Mouse (Mus musculus): ENCODE data around the gene E330034G19Rik.
"Not testable (repeated sequence)": the region's sequence is repeated elsewhere in the genome, so short reads cannot be mapped to it uniquely, and the experiment has no call there.

The E330034G19Rik gene

DNA sequence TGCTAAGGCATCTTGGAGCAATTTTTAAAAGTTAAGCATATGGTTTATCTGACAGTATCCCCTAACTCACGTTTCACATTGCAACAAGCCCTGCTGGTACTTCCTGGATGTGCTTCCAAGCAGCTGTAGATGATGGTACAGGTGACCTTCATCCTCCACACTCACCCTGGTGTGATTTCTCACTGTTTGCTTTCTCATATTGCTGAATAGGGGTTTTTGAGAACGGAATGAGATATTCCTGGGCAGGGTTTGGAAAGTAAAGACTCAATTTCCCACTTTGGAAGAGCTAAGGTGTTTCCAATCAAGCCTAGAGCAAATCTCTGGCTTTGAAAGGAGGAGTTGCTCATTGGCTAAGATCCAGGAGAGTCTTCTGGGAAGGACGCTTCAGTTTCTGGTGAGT lies at the start of gene E330034G19Rik:
E330034G19Rik (plus strand) TSS at position 301 of the 400 bp plus-strand sequence.
- no peak for DNase-seq

DNA sequence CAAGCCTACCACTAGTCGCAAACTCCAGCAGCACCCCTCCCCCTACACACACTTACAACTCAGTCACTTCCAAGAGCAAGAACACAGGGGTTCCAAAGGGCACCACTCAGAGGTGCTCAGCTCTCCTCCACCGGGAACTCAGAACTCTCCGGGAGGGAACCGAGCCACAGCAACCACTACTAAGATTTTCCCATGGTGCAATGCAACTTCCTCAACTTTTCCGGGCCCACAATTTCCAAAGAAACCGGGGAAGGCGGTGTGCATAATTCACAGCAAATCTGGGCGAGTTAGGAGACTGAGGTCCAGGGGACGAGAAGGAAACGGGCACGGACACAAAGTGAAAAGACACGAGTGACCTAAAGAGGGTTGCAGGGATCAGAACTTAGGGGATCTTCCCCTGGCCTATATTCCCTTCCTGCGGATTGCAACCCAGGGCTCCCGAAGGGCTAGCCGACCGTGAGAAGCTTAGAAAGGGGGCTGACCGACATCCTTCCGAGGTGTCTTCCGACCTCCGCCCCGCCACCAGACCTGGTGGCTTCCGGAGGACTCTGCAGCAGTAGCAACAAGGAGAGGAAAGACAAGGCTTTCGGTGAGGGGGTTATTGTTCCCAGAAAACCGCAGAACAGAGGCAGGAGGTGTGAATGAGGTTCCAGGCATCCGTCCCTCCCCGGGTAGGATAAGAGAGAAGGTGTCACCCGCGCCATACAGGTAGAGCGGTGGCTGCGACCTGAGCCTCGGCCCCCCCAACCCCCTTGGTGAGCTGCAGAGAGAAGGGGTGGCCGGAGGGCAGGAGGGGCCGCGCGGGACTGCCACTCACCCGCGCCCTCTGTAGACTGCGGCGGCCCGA lies 48.5 kb upstream of the E330034G19Rik start:
- peak; percentile 86 for DNase-seq

DNA sequence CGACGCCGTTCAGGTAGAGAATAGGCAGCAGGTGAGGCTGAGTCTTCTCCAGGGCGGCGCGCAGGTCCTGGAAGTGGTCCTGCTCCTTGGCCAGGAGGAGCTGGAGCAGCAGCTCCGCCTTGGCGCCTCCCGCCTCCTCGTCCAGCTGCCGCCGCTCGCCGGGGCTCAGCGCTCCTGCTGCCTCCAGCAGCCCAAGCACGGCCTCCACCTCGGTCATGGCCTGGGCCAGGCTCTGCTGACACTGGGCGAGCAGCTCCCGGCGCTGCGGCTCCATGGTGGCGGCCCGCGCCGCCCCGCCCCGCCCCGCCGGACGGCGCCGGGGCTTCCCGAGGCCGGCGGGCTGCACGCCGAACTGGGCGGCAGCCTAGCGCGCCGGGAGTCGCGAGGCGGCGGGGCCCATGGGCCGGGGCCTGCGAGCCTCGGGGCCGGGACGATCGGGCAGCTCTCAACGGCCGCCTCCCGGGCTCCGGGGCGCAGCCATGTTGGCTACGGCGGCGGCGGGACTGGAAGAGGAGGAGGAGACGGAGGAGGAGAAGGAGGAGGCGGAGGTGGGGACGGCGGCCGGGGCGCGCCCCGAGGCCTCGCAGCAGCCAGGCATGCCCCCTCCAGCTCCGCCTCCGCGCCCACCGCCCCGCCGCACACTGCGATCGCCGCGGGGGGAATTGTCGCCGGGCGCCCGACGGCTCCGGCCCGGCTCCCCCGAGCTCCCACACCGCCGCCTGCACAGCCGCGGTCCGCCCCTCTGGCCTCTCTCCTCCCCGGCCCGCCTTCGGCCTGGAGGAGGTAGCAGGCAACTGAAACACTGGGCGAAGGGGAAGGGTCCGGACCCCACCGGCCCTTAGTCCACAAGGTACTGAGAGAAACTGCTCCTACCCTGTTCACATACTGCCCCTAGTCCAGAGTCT lies 47.6 kb upstream of the E330034G19Rik start, which contains the start of gene Dlg5:
Dlg5 (minus strand) TSS at position 744 of the 905 bp plus-strand sequence.
- peak; percentile 64 for DNase-seq

DNA sequence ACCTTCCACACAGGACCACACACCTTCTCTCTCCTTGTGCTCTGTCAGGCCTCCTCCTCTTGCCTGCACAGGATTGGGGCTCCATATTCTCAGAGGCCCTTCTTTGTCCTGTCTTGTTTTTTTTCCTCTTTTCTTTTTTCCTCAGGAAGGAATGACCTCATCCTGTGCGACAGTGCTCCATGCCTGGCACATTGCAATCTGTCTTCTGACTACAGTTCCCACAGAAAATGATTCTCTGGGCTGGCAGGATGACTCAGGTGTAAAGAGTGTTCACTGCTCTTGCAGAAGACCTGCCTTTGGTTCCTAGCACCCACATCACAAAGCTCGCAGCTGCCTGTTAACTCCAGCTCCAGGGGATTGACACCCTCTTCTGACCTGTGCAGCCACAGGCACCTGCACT lies 43.1 kb upstream of the E330034G19Rik start:
- DNase-seq: no peak

DNA sequence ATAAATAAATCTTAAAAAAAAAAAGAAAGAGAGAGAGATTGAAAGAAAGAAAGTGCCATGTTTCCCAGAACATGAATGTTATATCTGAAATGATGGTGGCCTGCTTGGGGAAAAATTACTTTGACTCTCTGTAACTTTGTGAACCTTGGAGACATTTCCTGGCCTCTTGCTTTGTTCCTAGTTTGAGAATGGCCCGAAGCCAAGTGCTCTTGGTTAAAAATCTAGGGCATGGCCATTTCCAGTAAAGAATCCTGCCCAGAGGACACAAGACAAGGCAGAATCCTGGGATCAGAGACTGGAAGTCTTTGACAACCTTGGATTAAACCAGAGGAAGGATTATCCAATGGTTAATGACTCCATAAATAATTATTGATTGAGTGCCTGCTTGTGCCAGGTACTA lies 41.7 kb upstream of the E330034G19Rik start:
- no peak for DNase-seq

DNA sequence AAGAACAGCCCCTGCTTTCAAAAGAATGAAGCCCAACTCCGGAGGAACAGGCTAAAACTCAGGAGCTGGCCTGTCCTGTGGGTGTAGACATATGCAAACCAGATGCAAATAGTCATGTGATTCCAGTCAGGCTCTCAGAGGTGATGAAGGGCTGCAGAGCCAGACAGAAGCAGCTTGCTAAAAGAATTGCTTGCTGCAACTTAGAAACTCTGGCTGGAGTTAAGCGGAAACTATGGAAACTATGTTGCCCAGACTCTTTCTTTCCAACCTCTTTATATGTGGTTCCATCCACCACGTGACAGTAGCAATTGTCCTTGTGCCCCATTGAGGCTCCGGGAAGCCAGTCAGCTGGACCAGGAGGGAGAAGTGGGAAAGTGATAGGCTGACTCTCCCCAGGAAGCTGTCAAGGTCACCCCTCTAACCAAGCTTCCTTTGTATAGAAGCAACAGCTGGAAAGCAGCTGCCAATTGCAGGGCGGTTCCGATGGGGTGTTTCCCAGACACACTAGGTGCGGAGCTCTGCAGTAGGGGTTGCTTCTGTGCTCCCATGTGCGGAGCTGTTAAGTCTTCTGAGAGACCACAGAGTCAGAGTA lies 39.3 kb upstream of the E330034G19Rik start:
- DNase-seq: peak; percentile 73

DNA sequence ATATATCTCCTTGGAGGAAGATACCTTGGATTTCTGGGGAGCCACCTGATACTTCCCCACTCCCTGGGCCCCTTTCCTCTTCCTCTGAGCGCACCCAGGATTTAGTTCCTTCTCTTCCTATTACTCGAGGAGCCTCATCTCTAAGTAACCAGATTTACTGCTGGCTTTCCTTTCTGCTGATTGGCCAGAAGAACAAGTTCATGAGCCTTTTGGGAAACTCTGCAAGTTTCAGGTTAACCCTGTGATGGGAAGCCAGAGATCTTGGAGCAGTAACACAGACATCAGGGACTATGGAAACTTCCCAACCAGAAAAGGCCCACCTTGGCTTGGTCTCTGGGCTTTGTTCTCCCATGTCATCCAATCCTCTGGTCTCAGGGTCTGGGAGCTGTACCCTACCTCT lies 37.1 kb upstream of the E330034G19Rik start:
- no peak for DNase-seq

DNA sequence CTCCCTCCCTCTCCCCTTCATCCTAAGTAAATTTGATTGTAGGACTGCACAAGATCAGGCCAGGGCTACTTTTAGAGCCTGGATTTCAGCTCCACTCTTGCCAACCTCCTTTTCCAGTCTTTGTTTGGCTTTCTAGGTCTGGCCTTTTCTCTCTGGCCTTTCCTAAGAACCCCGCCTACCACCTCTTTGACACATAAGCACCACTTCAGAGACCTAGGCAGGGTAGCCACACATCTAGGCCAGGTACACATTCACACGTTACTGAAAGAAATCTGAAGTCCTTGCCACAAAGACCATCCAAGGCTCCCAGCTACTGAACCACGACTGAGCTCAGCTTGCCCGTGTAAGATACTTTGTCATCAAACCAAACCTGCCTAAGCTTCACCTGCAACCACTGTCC lies 32.6 kb upstream of the E330034G19Rik start:
- no peak for DNase-seq

DNA sequence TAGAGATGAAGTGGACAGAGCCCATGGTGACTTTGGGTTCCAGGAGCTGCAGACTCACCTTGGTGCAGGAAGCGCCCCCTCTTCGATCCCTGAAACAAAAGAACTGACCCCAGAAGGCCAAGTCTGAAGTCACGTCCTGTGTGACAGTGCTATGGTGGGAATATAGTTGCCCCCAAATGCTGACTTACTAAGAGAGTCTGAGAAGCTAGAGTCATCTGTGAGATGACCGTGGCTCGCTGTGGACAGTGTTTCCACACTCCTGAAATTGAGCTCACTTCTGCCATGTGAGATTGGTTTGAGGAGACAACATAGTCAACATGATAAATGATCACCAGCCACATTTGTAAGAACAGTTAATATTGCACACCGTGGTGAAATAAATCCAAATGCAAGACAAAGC lies 30.6 kb upstream of the E330034G19Rik start:
- no peak for DNase-seq

DNA sequence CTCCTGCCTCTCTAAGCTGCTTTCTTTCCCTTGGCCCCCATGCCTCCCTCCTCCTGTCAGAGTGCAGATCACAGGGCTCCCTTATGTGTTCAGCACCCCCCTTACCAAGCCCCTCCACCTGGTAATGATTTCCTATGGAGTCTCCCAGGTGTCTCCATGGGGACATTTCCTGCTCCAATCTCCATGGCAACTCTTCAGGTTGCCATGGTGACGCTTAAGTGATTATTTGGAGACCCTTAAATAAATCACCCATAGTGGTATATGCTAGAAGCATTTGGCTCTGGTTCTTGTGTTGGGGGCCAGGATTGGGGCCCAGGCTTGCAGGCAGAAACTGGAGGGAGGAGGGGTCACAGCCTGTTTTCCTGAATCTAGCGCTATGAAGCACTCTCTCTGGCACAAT lies 30.1 kb upstream of the E330034G19Rik start:
- DNase-seq: no peak

DNA sequence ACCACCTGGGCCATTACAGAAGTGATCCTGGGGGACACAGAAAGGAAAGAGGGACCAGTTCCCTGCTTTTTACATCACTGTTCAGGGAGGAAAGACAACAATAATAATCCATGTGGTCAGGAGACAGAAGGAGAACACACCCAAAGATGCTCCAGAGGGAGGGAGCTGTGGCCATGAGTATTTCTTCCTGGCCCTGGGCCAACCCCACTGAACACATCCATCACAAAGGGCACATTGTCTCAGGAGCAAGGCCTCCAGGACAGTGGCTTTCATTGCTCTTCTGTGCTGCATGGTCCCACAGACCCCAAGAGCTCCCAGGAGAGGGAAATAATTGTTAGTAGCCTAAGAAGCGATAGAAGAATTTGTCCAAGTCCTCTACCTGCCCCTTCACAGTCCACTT lies 23.4 kb upstream of the E330034G19Rik start:
- DNase-seq: no peak

DNA sequence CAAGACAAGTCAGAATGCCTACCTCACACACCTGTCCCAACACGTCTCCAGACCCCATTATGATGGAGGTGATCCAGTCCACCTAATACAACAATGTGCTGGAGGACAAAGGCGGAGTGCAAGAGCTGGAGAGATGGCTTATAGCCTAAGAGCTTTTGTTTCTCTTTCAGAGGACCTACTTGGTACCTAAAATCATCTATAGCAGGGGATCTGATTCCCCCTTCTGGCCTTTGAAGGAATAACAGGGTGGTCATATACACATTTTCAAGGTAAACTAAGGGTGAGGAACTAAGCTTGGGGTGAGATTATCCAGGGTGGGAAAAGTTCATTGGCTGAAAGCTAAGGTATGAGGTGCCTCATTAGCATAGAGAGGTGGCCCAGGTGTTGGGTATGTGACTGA lies 19.4 kb upstream of the E330034G19Rik start:
- no peak for DNase-seq

DNA sequence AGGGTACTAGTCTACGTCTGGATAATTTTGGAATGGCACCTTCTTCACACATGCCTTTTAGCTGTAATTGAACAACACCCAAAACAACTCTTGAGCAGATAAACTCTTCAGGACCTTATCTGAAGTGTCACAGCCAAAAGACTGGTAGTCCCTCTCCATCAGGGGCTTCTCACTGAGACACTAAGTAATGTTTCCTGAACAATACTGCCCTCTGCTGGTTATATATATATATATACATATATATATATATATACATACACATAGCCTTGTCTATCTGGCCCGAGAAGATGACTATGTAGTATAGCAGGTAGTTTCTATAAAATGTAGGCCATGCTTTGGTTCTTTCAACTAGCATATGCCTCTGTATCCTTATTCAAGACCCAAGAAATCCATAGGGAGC lies 17.5 kb upstream of the E330034G19Rik start:
- DNase-seq: no peak

DNA sequence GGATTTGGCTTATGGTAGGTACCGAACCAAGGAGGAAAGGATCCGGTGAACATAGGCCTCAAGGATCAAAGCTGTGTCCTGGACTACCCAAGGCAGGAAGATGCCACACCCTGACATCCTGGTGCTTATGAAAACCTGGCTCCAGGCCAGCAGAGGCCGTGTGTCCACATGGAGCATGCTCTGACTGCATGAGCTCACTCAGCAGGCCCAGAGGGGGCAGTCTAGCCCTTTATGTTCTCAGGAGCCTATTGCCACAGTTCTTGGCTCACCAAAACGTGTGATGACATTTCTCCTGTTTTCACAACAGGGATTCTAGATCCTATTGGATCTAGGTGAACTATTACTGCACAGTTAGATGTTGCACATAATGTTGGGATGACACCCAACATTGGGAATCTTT lies 11.7 kb upstream of the E330034G19Rik start:
- DNase-seq: no peak

DNA sequence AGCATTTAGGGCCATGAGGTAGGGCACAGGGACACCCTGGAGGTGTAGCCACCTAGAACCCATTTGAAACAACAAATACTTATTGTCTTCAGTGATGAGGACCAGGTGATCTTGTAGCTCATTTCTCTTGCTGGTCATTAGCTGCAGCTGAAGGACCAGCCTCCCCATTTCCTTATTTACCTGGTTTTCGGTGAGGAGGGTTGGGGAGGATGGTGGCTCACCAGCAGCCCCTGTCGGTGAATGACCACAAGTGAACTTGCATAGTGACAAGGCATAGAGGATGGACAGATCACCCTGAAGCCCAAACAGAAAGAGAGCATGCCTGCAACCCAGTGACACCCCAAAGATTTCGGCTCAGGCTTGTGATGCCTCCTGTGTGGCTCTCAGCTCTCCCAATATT lies 10.7 kb upstream of the E330034G19Rik start:
- no peak for DNase-seq

DNA sequence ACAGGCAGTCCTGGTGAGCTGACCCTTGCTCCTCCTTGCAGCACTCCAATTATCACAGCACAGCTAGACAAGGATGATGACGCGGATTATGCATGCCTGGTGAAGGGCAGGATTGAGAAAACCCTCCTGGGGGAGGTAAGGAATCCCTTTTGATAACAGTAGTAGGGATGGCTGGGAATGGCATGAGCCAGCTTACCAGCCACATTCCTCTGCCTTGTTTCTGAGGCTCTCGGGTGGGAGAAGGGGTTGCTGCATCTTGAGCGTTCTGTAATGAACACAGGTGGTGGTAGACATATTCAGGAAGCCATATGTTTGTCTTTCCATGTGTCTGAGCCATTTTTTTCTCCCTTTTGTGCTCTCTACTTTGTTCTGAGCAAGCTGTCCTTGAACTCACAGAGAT lies 6.9 kb upstream of the E330034G19Rik start:
- no peak for DNase-seq

DNA sequence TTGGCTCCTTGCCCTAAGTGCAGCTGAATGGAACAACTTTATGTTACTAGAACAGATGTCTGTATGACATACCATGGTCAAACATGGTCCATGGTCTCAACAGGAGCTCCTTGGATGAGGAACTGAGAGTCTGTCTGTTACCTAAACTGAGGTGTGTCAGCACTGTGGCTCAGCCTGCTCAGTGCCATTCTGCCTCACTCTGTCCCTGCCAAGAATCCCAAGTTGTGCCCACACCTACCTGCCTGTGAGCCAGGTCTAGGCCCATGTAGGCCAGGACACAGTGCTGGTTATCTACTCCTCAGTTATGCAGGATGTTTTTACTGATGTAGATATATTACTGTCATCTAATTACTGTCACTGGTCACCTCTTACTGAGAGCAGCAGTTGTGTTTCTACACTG lies 2.3 kb upstream of the E330034G19Rik start:
- no peak for DNase-seq

DNA sequence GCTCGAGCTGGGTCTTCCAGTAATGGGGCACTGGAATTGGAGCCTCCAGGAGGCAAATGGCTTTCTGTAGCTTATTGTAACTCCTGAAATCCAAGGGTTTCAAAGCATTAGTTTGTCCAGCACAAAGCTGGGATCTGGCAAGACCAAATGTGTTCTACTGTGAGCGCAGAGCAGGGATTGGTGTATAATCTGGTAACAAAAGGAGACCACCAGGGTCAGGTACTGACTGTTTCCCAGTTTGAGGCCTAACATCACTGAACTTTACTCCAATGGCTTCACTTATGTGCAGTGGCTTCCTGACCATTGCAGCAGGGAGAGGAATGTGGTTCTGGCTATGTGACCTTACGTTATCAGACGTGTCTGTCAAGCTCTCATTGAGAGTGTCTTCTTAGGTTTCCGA lies 617 bp downstream of the E330034G19Rik start:
- no peak for DNase-seq

DNA sequence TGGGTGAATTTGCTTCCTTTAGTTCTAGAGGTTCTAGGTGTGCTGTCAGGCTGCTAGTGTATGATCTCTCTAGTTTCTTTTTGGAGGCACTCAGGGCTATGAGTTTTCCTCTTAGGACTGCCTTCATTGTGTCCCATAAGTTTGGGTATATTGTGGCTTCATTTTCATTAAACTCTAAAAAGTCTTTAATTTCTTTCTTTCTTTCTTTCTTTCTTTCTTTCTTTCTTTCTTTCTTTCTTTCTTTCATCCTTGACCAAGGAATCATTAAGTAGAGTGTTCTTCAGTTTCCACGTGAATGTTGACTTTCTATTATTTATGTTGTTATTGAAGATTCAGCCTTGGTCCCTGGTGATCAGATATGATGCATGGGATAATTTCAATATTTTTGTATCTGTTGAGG lies 9.1 kb downstream of the E330034G19Rik start:
- DNase-seq: not testable (repeated sequence)

DNA sequence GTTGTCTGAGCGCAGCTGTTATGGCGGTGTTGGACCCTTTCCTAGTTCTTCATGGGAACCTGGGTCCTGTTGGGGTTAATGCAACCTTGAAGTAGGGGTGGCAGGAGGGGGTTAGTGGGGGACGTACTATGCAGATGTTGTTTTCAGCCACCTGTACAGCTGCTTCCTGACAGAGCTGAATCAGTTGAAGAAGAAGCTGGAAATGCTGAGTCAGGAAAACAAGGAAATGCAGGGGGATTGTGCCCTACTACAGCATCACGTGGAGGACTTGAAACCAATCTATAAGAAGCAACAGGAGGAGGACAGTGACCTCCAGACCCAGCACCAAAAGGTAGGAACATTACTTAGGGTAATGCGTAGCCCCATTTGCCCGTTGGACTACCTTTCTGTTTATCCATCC lies 13.7 kb downstream of the E330034G19Rik start:
- no peak for DNase-seq

DNA sequence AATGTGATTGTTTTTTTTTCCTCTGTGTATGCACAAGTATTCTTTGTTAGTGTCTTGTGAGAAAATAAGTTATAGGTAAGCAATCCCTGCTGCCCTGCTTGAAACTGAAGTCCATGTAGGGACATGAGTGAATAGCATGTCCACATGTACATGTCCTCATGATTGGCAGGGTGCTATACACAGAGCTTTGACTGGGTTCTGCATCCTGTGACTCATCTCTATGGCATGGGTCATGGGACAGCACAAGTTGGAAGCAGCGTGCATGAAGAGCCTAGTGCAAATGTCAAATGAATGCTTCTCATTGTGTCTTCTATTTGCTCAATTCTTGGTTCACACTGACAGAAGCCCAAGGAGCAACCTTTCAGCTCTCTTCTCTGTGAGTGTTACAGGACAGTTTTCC lies 14.1 kb downstream of the E330034G19Rik start:
- DNase-seq: no peak

DNA sequence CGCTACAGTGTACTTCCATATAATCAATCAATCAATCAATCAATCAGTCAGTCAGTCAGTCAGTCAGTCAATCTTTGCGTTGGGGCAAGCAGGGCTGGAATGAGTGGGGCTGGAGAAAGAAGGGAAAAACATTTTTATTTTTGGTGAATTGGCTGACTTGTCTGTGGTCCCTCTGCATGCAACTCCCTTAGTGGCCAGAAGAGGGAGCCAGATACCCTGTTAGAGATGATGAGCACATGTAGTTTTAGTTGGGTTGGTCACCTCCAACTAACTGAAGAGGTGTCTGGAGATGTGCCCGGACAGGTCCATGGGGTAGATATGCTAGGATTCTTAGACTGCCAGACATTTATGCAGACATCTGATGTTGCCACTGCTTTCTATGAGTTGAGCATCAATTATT lies 18.1 kb downstream of the E330034G19Rik start:
- DNase-seq: peak; percentile 31

DNA sequence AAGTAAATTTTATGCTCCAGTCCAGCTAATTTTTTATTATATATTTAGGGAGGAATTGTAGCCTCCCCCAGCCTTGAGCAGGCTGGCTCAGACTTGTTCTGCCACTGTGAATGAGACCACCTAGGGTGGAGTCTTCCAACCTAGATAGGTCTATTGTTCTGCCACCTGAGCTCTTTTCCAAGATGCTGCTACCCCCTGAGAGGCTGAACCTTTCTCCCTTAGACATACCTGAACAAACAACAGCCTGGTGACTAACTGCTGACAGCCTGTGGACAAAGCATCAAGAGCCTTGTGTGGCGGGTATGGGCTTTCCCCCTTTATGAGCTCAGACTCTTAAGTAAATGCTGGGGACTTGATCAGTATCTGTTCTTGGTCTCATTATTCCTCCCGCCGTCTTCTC lies 54.0 kb downstream of the E330034G19Rik start:
- DNase-seq: not testable (repeated sequence)

Data from kidney, adult 11 months (tissue).